Mouse (Mus musculus): ENCODE results near the gene Srp9. TPM values are rescaled to one million over a fixed set of nuclear protein-coding genes. Genes with fewer than 3 reads are reported as not detected.
"Not testable (repeated sequence)": the region's sequence is repeated elsewhere in the genome, so short reads cannot be mapped to it uniquely, and the experiment has no call there.

The Srp9 gene
- polyA plus RNA-seq, 1 experiment from 2014 or later: 156 TPM

DNA sequence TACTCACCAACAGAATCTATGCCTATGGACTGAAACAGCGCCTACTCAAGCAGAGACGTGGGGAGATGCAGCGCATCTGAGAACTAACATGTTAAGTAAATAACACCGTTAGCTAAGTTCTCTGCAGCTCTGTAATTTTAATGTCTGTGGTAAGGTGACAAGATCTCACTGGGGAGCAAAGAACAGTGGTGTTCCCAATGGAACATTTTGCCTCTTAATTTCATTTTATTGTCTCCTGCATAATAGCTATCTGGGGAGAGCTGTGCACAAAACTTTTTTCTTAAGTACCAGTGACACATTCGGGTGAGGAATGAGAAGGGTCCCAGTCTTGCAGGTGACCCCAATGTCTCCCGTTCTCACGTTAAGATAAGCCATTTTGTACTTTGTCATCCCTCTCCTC is 39.8 kb downstream of the Srp9 start, which contains the start of gene Vmn1r1:
Gene Vmn1r1 (minus strand): TSS at position 101 of the 400 bp plus-strand sequence.
- Histone ChIP-seq H3K27me3 (no peaks in the 10 kb centered on the region), H3K4me2 (no peak within 1 kb of the TSS), H3K9me3 (no peaks in the 10 kb centered on the region), H3K4me1 (no peaks in the 10 kb centered on the region), H3K4me3 (replicated peaks) (no peak within 1 kb of the TSS), H3K9ac (no peak within 1 kb of the TSS), H3K27ac (no peak within 1 kb of the TSS), H3K36me3 (replicated peaks) (no peaks in the 10 kb centered on the region)
- 87% methylated on average over 7 of the region's 7 CpGs for WGBS
- ATAC-seq (ENCODE audit: low FRiP score): no peak

DNA sequence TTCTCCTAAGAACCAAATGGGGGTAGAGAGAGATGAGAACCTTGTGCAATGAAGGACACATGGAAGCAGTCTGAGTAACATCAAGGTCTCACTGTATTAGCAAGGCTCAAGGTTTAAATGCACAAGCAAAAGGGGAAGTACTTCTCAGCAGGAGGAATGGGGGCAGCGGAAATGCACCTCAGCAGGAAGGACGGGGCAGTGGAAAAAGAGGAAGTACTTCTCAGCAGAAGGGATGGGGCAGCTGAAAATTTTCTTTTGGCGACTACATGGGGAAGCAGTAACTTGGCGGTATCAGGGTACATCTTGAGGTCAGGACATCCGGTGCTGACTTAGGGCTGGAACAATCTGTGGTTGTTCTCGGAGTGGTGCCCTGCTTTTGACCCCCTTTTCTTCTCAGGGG is 45.7 kb downstream of the Srp9 start:
- not testable (repeated sequence) for H3K4me1 ChIP-seq; H3K27me3 ChIP-seq; ATAC-seq (ENCODE audit: low FRiP score); H3K27ac ChIP-seq; H3K9ac ChIP-seq; H3K4me3 ChIP-seq (replicated peaks); H3K4me2 ChIP-seq; H3K36me3 ChIP-seq (replicated peaks); H3K9me3 ChIP-seq
- WGBS: 90% methylated on average over 6 of the region's 6 CpGs

DNA sequence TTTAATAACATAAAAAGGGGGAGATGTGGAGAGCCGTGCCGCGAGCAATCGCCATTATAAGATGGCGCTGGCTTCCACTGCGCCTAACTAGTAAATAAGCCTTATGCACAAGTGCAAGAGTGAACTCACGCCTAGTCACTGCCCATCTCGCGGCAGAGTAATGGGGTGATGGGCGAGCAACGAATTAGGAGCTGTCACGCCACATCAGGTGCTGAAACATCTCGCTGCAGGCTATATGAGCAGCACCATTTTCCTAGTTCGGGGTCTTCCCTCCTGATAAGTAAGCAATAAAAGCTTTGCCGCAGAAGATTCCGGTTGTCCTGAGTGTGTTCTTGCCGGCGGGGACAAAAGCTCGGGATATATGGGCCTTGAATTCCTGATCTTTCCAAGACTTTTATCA is 52.4 kb downstream of the Srp9 start:
- not testable (repeated sequence) for H3K9ac ChIP-seq; H3K27ac ChIP-seq; H3K27me3 ChIP-seq; H3K36me3 ChIP-seq (replicated peaks); H3K4me2 ChIP-seq; H3K4me1 ChIP-seq; H3K9me3 ChIP-seq; ATAC-seq (ENCODE audit: low FRiP score); H3K4me3 ChIP-seq (replicated peaks)
- WGBS: 93% methylated on average over 19 of the region's 19 CpGs

DNA sequence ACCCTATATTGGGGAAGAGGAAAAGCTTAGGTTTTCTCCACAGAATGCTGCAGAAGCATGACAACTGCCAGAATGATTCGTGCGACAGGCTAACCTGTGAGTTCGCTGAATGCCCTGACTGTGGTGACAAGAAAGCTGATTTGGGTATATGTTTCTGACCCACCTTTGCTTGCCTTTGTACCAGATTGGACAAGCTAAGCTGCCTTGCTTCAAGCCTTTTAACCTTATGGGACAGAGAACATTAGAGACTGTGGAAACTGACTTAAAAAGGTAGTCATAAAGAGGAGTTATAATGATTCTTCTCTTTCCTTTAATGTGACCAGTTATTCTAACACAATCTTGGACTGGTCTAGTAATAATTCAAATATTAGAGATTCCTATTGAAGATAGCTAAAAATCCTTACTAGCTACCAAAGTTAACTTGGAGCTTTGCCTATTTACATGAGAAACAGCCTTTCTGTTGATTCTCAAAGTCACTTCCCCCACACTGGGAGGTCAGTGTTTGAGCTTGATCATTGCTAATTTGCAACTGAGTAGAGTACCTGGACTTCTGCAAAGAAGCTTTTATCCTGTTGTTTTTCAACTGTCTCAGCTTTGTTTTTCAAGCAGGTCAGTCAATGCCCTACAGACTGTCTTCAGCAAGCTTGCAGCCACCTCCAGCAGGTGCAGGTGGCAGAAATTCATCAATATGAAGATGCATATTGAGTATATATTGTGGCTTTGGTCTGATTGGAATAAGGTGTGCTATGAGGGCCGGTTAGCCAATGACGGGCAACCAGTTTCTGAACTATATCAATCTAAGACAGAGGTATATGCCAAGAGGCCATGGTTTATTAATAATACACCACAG is 57.1 kb downstream of the Srp9 start:
- no peaks in the 10 kb centered on the region for H3K9me3 ChIP-seq
- no peak overlapping the region for H3K27ac ChIP-seq
- 59% methylated on average over 5 of the region's 5 CpGs for WGBS
- no peak overlapping the region for H3K4me2 ChIP-seq
- no peaks in the 10 kb centered on the region for H3K4me1 ChIP-seq
- no peaks in the 10 kb centered on the region for H3K27me3 ChIP-seq
- H3K4me3 ChIP-seq (replicated peaks): no peak overlapping the region
- H3K36me3 ChIP-seq (replicated peaks): no peaks in the 10 kb centered on the region
- H3K9ac ChIP-seq: no peak overlapping the region
- no peak for ATAC-seq (ENCODE audit: low FRiP score)

Other genes with a start within 250 kb of the Srp9 start
- gene Enah, start 104.7 kb upstream of the Srp9 start, polyA plus RNA-seq (2016; fragmentation: Nextera tagmentation; extraction: Ambion mirVana): 37.4 and 40.4 TPM in 2 replicates
- gene Vmn1r1, start 39.7 kb downstream of the Srp9 start, polyA plus RNA-seq (2016; fragmentation: Nextera tagmentation; extraction: Ambion mirVana): not detected in 2 replicates
- gene Degs1, start 158.1 kb downstream of the Srp9 start, polyA plus RNA-seq (2016; fragmentation: Nextera tagmentation; extraction: Ambion mirVana): 53.8 and 58.1 TPM in 2 replicates
- 31.6 and 34.5 TPM in 2 replicates for gene Fbxo28, start 216.9 kb downstream of the Srp9 start, polyA plus RNA-seq (2016; fragmentation: Nextera tagmentation; extraction: Ambion mirVana)

Measured in forebrain, embryonic 12.5 days (tissue).